Mouse (Mus musculus): ENCODE measurements around the gene Gm42906.
A peak's percentile ranks its signal among the peaks of the same experiment; 100 is the strongest.

The Gm42906 gene

GRCm38 (mm10) chr5:151187336-151187735, 240.6 kb downstream of the Gm42906 start:
- DNase-seq (ENCODE audit: extremely low spot score), result no peak

DNA sequence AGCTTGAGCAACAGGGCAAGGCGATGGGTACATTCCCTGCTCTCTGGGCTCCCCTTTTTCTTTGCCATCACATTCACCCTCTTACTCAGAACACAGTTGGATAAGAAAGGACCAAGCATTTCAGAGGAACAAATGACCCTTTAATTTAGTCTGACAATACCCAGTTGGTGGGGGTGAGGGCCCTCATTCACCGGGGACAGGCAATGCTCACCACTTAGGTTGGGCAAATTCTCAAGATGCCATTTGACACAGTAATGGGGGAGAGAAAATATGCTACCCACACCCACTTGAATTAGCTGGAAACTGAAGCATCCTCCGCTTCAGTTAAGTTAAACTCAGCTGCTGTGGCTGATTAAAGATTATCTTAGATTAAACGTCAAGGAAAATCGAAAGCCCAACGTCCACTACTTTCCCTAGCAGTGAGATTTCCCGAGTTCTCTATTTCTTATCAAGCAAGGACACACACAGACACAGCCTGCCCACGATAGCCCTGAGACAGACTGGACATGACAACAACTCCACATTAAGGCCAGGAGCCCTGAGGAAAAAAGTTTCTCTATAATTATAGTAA, 242.6 kb downstream of the Gm42906 start:
- no peak for DNase-seq (ENCODE audit: extremely low spot score)

DNA sequence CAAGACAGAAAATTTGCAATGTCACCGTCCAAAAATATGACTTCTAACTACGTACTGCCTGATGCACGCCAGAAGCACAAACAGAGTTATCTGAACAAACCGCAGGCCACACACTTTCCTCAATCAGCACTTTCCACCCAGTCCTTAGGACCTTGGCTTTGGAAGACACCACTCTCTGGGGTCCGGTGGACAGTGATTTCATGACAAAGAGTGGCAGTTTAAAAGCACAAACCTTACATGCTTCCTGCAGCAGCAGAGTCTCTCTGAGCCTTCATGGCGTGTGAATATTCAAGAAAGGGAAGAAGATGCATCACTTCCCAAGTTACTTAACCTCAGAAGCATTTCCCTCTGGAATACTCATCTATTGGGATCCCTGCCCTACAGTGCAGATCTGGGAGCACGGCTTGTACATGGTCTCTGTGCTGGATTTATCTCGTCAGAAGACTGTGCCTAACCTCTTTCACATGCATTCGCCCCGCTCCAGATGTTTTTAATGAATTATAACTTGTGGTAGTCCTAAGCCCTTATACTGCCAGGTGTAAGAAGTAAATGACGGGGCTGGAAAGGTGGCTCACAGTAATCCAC, 244.2 kb downstream of the Gm42906 start:
- DNase-seq (ENCODE audit: extremely low spot score), result no peak

DNA sequence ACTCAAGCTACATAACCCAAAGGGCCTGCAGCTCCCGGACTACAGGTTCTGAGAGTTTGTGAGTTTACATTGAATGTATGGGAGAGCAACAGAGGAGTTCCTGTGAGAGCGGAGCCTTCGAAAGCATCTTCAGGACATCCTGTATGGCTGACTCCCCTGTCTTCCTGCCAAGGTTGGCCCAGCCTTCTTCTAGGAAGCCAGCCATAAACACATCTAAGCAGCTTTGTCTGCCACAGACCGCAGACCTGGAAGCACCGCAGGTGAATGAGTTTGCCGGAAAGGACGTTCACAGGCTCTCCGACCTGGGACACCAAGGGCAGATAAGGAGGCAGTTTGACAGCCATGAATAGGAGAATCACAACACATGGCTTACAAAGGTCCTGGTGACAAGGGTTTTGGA, 246.7 kb downstream of the Gm42906 start:
- DNase-seq (ENCODE audit: extremely low spot score), result no peak

DNA sequence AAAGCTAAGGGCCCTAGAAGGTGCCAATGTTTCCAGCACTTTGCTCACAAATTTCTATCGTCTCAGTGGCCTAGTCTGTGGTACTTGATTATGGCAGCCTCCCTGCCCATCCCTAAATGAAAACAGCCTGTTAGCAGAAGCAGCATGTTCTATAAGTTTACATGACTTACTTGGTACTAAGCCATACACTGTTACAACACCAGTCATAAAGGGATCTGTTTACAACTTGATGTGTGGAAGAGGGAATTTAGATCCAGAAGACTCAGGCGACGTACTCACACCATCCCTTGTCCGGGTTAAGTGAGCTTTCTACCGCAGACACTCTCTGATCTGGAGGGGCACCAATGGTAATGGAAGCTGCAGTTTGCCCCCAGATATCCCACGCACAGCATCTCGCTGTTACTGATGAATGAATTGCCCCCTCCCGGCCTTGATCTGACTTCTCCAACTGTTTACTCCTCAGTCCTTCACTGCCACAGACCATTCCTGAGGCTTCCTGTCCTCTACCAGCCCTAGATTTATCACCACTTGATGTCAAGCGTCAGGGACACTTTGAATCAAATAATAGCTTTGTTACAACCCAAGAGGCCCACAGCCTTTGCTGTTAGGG, 247.7 kb downstream of the Gm42906 start:
- no peak for DNase-seq (ENCODE audit: extremely low spot score)

GRCm38 (mm10) chr5:151177171-151177570, 250.8 kb downstream of the Gm42906 start:
- no peak for DNase-seq (ENCODE audit: extremely low spot score)

DNA sequence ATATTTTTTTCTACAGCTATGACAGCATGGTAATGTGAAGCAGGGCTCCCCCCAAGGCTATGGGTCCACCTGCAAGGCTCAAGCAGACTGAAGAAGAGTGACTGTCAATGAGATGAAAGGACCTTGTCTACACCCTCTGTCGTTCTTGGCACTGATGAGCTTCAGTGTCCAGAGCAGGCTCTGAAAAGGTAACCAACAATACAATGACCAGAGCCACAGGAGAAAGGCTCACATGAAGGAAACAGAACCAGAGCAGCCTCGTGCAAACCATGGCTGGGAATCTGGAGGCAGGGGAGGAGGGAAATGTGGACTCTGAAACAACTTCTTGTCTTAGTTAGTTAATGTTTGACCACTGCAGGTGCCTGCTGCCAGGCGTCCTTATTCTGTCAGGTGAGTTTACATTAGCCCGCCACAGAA, 252.1 kb downstream of the Gm42906 start:
- DNase-seq (ENCODE audit: extremely low spot score), result no peak

DNA sequence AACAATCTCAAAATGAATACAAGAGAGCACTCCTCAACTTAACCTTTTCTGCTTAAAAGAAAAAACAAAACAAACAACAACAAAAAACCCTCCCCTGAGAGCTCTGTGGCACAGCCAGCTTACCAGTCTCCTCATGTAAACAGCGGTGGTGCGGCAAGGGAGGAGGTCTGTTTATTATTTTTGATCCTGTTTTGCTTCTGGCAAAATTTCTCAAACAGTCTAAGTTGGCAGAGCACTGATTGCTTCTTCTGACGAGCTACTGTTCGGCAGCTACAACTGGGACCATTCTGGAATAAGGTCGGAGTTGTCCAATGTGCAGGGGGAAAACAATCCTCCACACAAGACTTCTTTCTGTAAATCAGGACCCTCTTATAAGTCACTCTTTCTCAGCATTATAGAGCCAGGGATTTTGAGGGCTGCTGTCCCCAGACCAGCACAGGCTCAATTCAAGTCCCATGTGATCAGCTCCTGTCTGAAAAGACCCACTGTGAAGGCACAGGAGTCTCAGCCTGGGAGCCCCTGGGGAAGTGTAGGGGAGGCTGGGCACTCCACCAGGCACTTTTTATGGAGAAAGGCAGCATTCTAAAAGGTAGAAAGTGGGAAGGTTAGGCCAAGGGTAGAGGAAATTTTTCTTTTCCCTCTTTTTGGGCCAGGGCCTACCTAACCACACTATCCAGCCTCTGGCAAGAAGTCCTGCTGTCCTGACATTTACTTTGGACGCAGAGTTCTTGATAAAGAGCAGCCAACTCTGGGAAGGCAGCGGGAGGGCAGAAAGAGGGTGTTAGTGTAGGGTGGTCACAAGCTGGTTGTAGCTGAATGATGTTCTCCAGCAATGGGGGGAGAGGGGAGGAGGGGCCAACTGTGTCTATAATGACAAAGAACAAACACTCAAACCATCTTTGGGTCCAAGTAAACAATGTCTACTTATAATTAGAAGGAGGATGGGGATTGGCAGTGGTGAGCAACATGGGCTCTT, 253.2 kb downstream of the Gm42906 start:
- DNase-seq (ENCODE audit: extremely low spot score), result no peak

DNA sequence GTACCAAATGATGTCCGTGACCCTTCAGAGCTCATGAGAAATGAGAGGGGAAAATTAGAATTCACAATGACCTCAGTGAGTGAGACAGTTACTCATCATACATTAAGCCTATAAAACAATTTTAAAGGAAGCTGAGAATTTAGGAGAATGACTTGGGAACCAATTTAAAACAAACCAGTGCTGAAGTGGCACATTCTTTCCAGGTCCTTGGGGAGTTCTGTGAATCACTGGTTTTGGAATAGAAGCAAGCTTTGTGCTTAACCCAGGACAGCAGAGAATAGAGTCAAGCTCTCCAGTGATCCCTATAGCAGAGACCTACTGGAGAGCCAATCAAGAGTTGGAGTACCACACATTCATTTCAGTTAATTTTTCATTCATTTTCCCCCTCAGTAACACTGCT, 254.2 kb downstream of the Gm42906 start:
- DNase-seq (ENCODE audit: extremely low spot score), result no peak

DNA sequence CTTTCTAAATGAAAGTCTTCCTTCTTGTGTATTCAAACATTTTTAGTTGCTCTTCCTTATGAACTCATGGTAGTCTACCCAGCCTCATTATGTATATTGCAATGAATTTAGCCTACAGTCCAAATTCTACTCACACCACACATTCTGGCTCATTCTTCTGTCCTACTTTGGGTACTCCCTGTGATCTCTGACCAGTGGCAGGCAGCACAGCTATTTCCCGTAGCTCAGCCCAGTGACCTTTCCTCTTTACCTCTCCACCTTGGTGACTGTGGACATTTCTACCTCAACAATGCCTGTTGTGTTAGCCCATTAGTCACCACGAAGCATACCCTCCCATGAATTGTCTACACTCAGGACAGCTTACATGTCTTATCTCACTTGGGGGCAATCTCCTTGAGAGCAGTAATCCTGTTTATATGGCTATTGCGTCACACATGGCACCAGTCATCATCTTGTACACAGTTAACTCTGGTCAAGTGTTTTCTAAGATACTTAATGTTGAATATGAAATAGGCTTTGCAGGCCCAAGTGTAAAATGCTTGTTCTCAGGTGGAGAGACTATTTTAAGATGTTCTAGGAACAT, 257.7 kb downstream of the Gm42906 start:
- DNase-seq (ENCODE audit: extremely low spot score), result no peak

- DNase-seq (ENCODE audit: extremely low spot score), result no peak
These were observed 259.8 kb downstream of the Gm42906 start for GRCm38 (mm10) chr5:151168191-151168590.

- DNase-seq (ENCODE audit: extremely low spot score), result no peak
These were observed 260.3 kb downstream of the Gm42906 start for GRCm38 (mm10) chr5:151167641-151168040.

GRCm38 (mm10) chr5:151166266-151166665, 261.7 kb downstream of the Gm42906 start:
- no peak for DNase-seq (ENCODE audit: extremely low spot score)

DNA sequence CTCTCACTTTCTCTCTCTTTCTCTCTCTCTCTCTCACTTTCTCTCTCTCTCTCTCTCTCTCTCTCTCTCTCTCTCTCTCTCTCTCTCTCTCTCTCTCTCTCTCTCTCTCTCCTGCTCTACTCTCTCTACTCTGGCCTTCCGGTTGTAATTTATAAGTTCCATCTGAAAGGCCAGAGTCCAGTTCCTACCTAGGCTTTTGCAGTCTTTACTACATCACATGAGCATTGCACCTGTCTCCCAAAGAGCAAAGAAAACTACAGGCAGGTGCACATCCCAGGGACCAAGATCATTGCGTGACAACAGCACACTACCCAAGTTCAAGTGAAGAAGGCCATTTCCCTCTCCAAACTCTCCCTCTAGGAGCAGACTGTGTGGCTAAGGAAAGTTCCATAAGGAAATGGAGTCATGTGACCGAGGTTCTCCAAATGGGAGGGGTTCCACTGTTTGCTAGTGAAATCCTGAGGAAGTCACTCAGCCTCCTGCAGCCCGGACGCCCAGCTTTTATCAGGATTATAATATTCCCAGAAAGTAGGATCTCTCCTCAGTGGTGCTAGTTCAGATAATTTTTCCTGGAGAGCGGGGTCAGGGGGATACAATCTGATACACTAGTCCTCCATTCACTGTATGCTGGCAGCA, 262.5 kb downstream of the Gm42906 start:
- no peak for DNase-seq (ENCODE audit: extremely low spot score)

GRCm38 (mm10) chr5:151164815-151165214, 263.1 kb downstream of the Gm42906 start:
- no peak for DNase-seq (ENCODE audit: extremely low spot score)

GRCm38 (mm10) chr5:151162642-151163041, 265.3 kb downstream of the Gm42906 start:
- no peak for DNase-seq (ENCODE audit: extremely low spot score)

- DNase-seq (ENCODE audit: extremely low spot score), result no peak
These were observed 272.7 kb downstream of the Gm42906 start for GRCm38 (mm10) chr5:151155247-151155646.

GRCm38 (mm10) chr5:151154780-151155179, 273.2 kb downstream of the Gm42906 start:
- peak; percentile 14 for DNase-seq (ENCODE audit: extremely low spot score)

GRCm38 (mm10) chr5:151154030-151154429, 273.9 kb downstream of the Gm42906 start:
- DNase-seq (ENCODE audit: extremely low spot score), result no peak

- no peak for DNase-seq (ENCODE audit: extremely low spot score)
These were observed 276.4 kb downstream of the Gm42906 start for GRCm38 (mm10) chr5:151151549-151151948.

DNA sequence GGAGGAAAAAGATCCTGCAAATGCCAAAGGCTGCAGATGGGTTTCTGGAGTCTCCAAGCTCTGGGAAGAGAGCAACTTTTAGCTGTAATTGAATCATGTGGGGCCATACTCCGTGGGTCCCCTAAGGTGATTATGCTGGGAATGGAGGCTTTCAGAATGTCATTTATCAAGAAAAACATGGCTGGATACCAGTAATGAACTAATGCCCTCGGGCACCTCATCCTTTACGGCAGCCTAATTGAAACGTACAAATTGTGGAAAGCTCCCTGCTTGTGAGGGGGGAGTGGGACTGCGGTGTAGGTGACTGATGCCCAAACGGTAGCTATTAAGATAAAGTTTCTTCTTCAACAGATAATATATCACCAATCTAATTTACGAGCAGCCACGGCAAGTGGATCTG, 278.5 kb downstream of the Gm42906 start:
- DNase-seq (ENCODE audit: extremely low spot score), result no peak

All from embryo, embryonic 9.5 days (tissue).